Mouse (Mus musculus) hindbrain, embryonic 16.5 days (tissue): ENCODE measurements around the gene Gm17334. TPM values are rescaled to one million over a fixed set of nuclear protein-coding genes. Genes with fewer than 3 reads are reported as not detected.
"Not testable (repeated sequence)": the region's sequence is repeated elsewhere in the genome, so short reads cannot be mapped to it uniquely, and the experiment has no call there.

Source experiments
- ATAC-seq: fragments of 200-750 bp; cut with Nextera tagmentation; 2 replicates; pipeline ENCODE4 v1.8.0; 2017; ENCODE audit warnings: moderate TSS enrichment, moderate library complexity
- H3K27ac ChIP-seq: fragments of 300-500 bp; sonication (generic); 2 replicates; pipeline ENCODE4 v1.5.1; 2014; ENCODE audit warnings: low read depth, mild to moderate bottlenecking, control low read depth, low read length, moderate library complexity
- H3K27me3 ChIP-seq: fragments of 300-500 bp; sonication (generic); replicated peaks from 2 replicates; pipeline ENCODE4 v1.6.1; 2014; ENCODE audit warnings: low read length; ENCODE audit not compliant: control insufficient read depth, insufficient read depth
- H3K36me3 ChIP-seq: fragments of 300-500 bp; sonication (generic); 2 replicates; pipeline ENCODE4 v1.6.1; 2014; ENCODE audit warnings: mild to moderate bottlenecking, low read length, moderate library complexity, mixed read lengths; ENCODE audit not compliant: control insufficient read depth, insufficient read depth
- H3K4me1 ChIP-seq: fragments of 300-500 bp; sonication (generic); 2 replicates; pipeline ENCODE4 v1.6.1; 2014; ENCODE audit warnings: low read depth, low read length; ENCODE audit not compliant: control insufficient read depth, insufficient read depth
- H3K4me2 ChIP-seq: fragments of 300-500 bp; sonication (generic); 2 replicates; pipeline ENCODE4 v1.6.1; 2014; ENCODE audit warnings: mild to moderate bottlenecking, low read length, control low read depth, moderate library complexity
- H3K4me3 ChIP-seq: fragments of 300-500 bp; sonication (generic); 2 replicates; pipeline ENCODE4 v1.5.1; 2014; ENCODE audit warnings: mild to moderate bottlenecking, low read length, control low read depth, moderate library complexity
- H3K9ac ChIP-seq: fragments of 300-500 bp; sonication (generic); 2 replicates; pipeline ENCODE4 v1.6.1; 2014; ENCODE audit warnings: low read depth, mild to moderate bottlenecking, control low read depth, low read length, moderate library complexity
- H3K9me3 ChIP-seq: fragments of 300-500 bp; sonication (generic); 2 replicates; pipeline ENCODE4 v1.6.1; 2014; ENCODE audit warnings: mild to moderate bottlenecking, low read length, moderate library complexity; ENCODE audit not compliant: control insufficient read depth
- WGBS: fragments of 180-500 bp; shearing (Covaris S2); extraction: QIAGEN DNeasy Blood & Tissue Kit; methylation state at CpG from one replicate; pipeline ENCODE4 v1.1.7; 2014; 5-methylcytosine and 5-hydroxymethylcytosine counted together
- polyA plus RNA-seq: library from polyadenylated mRNA; unstranded; fragments of >200 nt; fragmentation: Nextera tagmentation; extraction: Ambion mirVana; gene quantifications from 2 replicates; pipeline ENCODE4 v1.2.1, GENCODE M21; 2015

Gene Gm17334
- polyA plus RNA-seq, 1 experiment from 2014 or later, result not detected

DNA sequence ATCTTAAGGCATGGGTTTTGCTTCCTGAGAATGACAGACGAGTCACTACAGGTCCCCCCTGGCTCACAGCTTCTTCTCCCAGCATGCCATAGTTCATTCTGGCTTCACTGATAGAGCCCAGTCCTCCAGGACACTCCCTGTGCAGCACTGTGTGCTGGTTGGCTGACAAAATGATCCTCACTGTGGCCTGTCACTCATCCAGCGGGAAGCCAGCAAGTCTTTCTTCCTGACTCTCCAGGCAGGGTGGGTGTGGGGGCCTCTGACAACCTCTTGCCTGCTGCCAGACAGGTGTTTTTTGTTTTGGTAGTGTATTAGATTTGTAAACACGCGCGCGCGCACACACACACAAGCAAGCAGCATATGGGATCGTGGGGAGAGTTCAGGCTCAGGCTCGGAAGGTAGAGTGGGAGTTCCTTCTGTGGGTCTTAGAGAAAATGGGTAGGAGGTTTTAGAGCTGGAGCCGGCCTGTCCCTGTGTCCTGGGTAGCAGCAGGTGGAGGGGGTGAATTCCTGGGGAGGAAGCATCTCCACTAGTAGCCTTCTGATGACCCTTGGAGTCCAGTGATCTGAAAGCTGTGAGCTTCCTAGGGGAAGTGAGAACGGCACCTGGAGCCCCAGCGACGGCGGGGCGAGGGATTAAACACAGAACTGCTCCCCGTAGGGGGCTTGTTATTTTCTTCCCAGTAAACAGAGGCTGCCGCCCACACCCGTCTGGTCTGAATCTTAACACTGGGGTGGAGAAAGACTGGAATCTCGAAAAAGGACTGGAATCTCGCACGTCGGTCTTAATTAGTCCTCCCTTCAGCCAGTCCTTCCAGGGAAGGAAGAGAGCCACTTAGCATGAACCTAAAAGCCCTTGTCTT is 13.2 kb downstream of the Gm17334 start:
- no peaks in the 10 kb centered on the region for H3K9me3 ChIP-seq
- WGBS, result 9% methylated on average over 22 of the region's 22 CpGs
- H3K4me2 ChIP-seq, result no peak overlapping the region; the same call in 1 of the 2 replicates
- H3K36me3 ChIP-seq, result no peaks in the 10 kb centered on the region
- H3K27me3 ChIP-seq, result peaks cover 15% of the 10 kb centered on the region
- no peak overlapping the region for H3K27ac ChIP-seq
- peaks cover 25% of the 10 kb centered on the region for H3K4me1 ChIP-seq
- no peak overlapping the region for H3K4me3 ChIP-seq
- ATAC-seq, result no peak
- H3K9ac ChIP-seq, result no peak overlapping the region

DNA sequence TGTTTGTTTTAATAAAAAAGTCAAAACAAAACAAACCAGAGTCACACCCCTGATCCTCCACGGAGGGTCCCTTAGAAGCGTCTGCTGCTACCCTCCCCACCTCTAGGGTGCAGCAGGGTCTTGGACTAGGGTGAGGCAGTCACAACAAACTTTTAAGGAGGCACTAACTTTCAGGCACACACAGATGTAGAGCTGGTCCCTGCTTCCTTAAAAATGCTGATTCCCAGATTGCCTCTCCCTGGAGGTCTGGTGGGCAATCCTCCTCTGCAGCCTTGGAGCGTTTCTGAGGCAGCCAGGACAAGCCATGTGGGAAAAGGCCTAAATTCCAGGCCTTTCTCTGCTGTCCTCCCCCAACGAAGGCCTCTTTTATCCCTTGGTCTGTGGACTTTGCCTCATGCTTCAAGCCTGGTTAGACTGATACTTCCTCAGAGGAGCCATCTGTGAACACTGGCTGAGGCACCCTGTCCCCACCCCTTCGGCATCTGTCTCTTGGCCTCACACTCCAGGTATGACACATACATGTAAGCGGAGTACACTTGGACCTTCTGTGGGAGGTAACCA is 14.1 kb downstream of the Gm17334 start:
- no peak for ATAC-seq
- H3K4me3 ChIP-seq, result no peak overlapping the region
- H3K9ac ChIP-seq, result no peak overlapping the region
- H3K4me2 ChIP-seq, result no peak overlapping the region
- H3K27me3 ChIP-seq, result peaks cover 15% of the 10 kb centered on the region
- H3K4me1 ChIP-seq, result peaks cover 25% of the 10 kb centered on the region
- H3K36me3 ChIP-seq, result no peaks in the 10 kb centered on the region
- no peak overlapping the region for H3K27ac ChIP-seq
- no peaks in the 10 kb centered on the region for H3K9me3 ChIP-seq
- 44% methylated on average over 6 of the region's 6 CpGs for WGBS

DNA sequence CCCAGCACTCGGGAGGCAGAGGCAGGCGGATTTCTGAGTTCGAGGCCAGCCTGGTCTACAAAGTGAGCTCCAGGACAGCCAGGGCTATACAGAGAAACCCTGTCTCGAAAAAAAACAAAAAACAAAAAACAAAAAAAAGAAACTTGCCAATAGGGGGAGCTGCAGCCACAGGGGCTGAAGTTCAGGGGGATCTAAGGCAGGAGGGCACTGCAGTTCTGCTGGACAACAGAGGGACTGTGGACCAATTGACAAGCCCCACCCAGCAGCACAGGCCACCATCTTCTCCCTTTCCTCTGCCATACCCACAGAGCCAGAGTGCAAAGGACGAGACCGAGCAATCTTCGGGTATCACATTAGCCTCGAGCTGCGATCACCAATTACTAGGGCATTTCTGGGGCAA is 15.0 kb downstream of the Gm17334 start:
- not testable (repeated sequence) for H3K36me3 ChIP-seq, H3K9ac ChIP-seq, H3K4me2 ChIP-seq, H3K4me3 ChIP-seq, H3K27me3 ChIP-seq, H3K9me3 ChIP-seq, ATAC-seq, H3K27ac ChIP-seq
- 85% methylated on average over 9 of the region's 9 CpGs for WGBS
- peaks cover 16% of the 10 kb centered on the region for H3K4me1 ChIP-seq

DNA sequence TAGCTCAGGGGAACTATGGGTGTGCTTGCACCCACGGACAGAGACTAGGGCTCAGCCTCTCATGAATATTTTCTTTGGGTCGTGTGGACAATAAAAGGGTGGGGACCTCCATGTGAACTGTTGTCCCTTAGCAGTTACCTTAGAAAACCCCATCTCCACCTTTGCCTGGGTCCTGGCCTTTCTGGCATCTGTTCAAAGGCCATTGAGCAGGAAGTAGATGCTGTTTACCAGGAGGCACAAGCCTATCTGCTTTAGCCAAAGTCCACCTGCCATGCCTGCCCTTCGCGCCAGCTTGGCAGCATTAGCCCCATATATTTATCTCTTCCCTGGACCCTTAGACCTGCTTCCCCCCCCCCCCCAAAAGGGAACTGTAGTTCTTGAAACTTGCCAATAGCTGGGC is 15.4 kb downstream of the Gm17334 start:
- WGBS, result 96% methylated on average over 4 of the region's 4 CpGs
- H3K27me3 ChIP-seq, result peaks cover 8% of the 10 kb centered on the region
- H3K9me3 ChIP-seq, result no peaks in the 10 kb centered on the region
- H3K4me3 ChIP-seq, result no peak overlapping the region
- H3K4me1 ChIP-seq, result peaks cover 14% of the 10 kb centered on the region
- H3K4me2 ChIP-seq, result no peak overlapping the region
- no peak overlapping the region for H3K27ac ChIP-seq
- no peak overlapping the region for H3K9ac ChIP-seq
- no peak for ATAC-seq
- no peaks in the 10 kb centered on the region for H3K36me3 ChIP-seq

DNA sequence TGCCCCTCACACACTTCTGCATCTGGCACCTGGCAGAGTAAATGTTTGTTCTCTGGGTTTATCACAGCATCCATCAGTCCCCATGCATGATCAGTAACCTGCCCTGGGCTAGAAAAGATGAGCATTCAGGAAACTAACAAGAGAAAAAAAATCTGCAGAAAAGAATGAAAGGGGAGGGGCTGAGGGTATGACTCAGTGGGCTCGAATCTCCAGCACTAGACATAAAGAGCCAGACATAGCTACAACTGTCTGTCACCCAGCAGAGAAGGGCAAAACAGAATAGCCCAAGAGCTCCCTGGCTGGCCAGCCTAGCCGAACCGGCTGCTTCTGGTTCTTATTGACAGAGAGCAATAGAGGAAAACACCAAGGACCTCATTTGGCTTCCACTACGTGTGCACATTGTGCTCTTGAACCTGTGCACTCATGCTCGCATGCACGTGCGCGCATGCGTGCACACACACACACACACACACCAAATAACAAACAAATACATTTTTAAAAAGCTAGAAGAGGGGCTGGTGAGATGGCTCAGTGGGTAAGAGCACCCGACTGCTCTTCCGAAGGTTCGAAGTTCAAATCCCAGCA is 17.9 kb downstream of the Gm17334 start:
- Histone ChIP-seq H3K27ac (no peak overlapping the region), H3K9me3 (no peaks in the 10 kb centered on the region), H3K4me2 (no peak overlapping the region), H3K9ac (no peak overlapping the region), H3K27me3 (no peaks in the 10 kb centered on the region), H3K36me3 (no peaks in the 10 kb centered on the region), H3K4me3 (no peak overlapping the region), H3K4me1 (peaks cover 3% of the 10 kb centered on the region; the same call in 1 of the 2 replicates)
- 81% methylated on average over 12 of the region's 12 CpGs for WGBS
- ATAC-seq, result no peak

DNA sequence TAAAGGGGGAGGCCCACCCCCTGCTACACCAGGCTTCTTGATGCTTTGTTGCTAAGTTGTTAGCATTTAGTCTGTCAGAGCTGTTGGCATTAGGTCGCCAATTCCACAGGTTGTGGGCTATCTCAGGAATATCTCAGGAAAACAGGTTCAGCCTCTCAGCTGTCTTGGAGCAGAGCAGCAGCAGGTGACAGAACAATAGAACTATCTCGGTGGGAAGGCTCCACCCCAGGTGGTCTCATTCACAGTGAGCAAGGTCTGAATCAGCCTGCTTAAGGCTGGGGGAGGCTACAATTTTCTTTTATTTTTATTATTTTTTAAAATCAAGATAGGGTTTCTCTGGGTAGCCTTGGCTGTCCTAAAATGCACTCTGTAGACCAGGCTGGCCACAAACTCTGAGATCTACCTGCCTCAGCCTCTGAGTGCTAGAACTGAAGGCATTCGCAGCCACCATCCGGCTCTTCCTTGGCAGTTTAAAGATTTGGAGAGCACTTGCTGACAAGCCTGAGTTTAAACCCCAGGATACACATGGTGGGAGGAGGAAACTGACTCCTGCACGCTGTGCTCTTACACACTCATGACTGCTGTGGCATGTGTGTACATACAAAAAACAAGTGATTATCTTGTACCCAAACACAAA is 23.2 kb downstream of the Gm17334 start:
- Histone ChIP-seq H3K36me3 (no peaks in the 10 kb centered on the region), H3K9ac (no peak overlapping the region), H3K27ac (no peak overlapping the region), H3K9me3 (no peaks in the 10 kb centered on the region), H3K4me1 (no peaks in the 10 kb centered on the region), H3K4me2 (no peak overlapping the region), H3K4me3 (no peak overlapping the region), H3K27me3 (no peaks in the 10 kb centered on the region)
- ATAC-seq, result no peak
- 46% methylated on average over 5 of the region's 5 CpGs for WGBS

DNA sequence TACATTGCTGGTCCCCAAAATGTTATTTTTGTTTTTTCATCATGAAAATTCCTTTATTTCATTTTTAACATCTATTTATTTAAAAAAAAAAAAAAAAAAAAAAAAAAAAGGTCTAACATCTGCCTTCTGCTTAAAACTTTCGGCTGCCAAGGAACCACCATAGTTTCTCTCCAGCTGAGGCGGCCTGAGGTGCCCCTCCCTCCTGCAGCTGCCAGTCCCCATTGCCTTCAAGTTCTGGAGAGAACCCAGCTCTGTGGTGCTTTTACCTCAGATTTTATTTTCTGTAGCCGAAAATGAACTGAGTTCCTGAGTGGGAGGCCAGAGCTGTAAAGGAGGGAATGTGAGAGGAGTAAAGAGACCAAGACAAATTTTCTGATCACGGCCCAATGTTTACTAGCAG is 23.7 kb downstream of the Gm17334 start:
- Histone ChIP-seq H3K36me3 (no peaks in the 10 kb centered on the region), H3K9me3 (no peaks in the 10 kb centered on the region), H3K27ac (no peak overlapping the region), H3K4me1 (no peaks in the 10 kb centered on the region), H3K4me2 (no peak overlapping the region), H3K9ac (no peak overlapping the region), H3K4me3 (no peak overlapping the region), H3K27me3 (no peaks in the 10 kb centered on the region)
- 78% methylated on average over 4 of the region's 4 CpGs for WGBS
- ATAC-seq, result no peak

DNA sequence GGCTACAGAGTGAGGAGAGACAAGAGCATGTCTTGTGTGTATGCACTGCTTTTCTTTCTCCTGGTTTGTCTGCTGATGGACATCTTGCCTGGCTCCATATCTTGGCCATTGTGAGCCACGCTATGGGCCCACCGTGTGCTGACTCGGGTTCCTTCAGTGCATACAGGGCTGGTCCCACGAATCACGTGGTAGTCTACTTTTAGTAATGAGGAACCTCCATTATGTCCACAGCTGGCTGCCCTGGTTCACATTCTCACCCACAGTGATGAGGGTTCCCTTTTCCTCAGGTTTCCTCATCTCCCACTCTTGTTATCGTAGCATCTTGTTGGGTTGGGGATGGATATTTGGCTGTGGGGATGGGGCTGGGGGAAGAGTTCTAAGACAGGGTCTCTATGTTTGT is 24.4 kb downstream of the Gm17334 start:
- H3K9ac ChIP-seq, result no peak overlapping the region
- no peak overlapping the region for H3K4me2 ChIP-seq
- H3K36me3 ChIP-seq, result no peaks in the 10 kb centered on the region
- no peaks in the 10 kb centered on the region for H3K4me1 ChIP-seq
- no peak overlapping the region for H3K27ac ChIP-seq
- ATAC-seq, result no peak
- 92% methylated on average over 6 of the region's 6 CpGs for WGBS
- no peak overlapping the region for H3K4me3 ChIP-seq
- no peaks in the 10 kb centered on the region for H3K27me3 ChIP-seq
- H3K9me3 ChIP-seq, result no peaks in the 10 kb centered on the region

DNA sequence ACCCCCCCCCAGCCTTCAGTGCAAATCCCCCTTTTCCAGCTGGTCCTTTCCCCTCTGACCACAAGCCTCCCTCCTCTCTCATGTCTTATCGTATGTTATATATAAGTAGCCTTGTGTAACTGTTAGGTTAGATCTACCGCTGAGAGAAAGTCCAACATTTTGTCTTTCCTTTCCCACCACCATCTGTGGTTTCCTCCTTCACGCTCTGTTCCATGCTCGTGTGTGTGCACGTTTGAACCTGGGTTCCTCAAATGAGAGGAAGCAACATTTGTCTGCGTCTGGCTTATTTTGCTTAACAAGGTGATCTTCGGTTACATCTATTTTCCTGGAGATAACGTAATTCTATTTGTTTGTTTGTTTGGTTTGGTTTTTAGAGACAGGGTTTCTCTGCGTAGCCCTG is 25.0 kb downstream of the Gm17334 start:
- no peak for ATAC-seq
- Histone ChIP-seq H3K9me3 (no peaks in the 10 kb centered on the region), H3K36me3 (no peaks in the 10 kb centered on the region), H3K27me3 (no peaks in the 10 kb centered on the region), H3K4me3 (no peak overlapping the region), H3K9ac (no peak overlapping the region), H3K4me1 (no peaks in the 10 kb centered on the region), H3K4me2 (no peak overlapping the region), H3K27ac (no peak overlapping the region)
- 94% methylated on average over 9 of the region's 9 CpGs for WGBS
